Mouse (Mus musculus): ENCODE results near the gene Rab11b. TPM values are rescaled to one million over a fixed set of nuclear protein-coding genes. Genes with fewer than 3 reads are reported as not detected.

Rab11b gene
- 31.6 and 49.3 TPM in 2 replicates for total RNA-seq (2017)

GRCm38 (mm10) chr17:33760255-33761165, at the start of gene Rab11b:
Gene Rab11b (minus strand): TSS chr17:33760530.
- peak; percentile 95 to 96 for ATAC-seq (replicated peaks in 1 of 2; ENCODE audit: insufficient read depth in 1 of 2, low FRiP score in 2 of 2, low TSS enrichment in 1 of 2, low read depth in 1 of 2, poor library complexity in 2 of 2, severe bottlenecking in 2 of 2)

- ATAC-seq (replicated peaks in 1 of 2; ENCODE audit: insufficient read depth in 1 of 2, low FRiP score in 2 of 2, low TSS enrichment in 1 of 2, low read depth in 1 of 2, poor library complexity in 2 of 2, severe bottlenecking in 2 of 2): no peak
These were observed 47.9 kb upstream of the Rab11b start for GRCm38 (mm10) chr17:33808192-33808591.

- ATAC-seq (replicated peaks in 1 of 2; ENCODE audit: insufficient read depth in 1 of 2, low FRiP score in 2 of 2, low TSS enrichment in 1 of 2, low read depth in 1 of 2, poor library complexity in 2 of 2, severe bottlenecking in 2 of 2): no peak
These were observed 47.0 kb upstream of the Rab11b start for GRCm38 (mm10) chr17:33807181-33807888.

GRCm38 (mm10) chr17:33804745-33805144, 44.4 kb upstream of the Rab11b start:
- ATAC-seq (replicated peaks in 1 of 2; ENCODE audit: insufficient read depth in 1 of 2, low FRiP score in 2 of 2, low TSS enrichment in 1 of 2, low read depth in 1 of 2, poor library complexity in 2 of 2, severe bottlenecking in 2 of 2): no peak

GRCm38 (mm10) chr17:33804205-33804604, 43.9 kb upstream of the Rab11b start:
- no peak for ATAC-seq (replicated peaks in 1 of 2; ENCODE audit: insufficient read depth in 1 of 2, low FRiP score in 2 of 2, low TSS enrichment in 1 of 2, low read depth in 1 of 2, poor library complexity in 2 of 2, severe bottlenecking in 2 of 2)

- ATAC-seq (replicated peaks in 1 of 2; ENCODE audit: insufficient read depth in 1 of 2, low FRiP score in 2 of 2, low TSS enrichment in 1 of 2, low read depth in 1 of 2, poor library complexity in 2 of 2, severe bottlenecking in 2 of 2): no peak
These were observed 41.9 kb upstream of the Rab11b start for GRCm38 (mm10) chr17:33802221-33802620.

- no peak for ATAC-seq (replicated peaks in 1 of 2; ENCODE audit: insufficient read depth in 1 of 2, low FRiP score in 2 of 2, low TSS enrichment in 1 of 2, low read depth in 1 of 2, poor library complexity in 2 of 2, severe bottlenecking in 2 of 2)
These were observed 38.9 kb upstream of the Rab11b start for GRCm38 (mm10) chr17:33799277-33799676.

GRCm38 (mm10) chr17:33798306-33798705, 38.0 kb upstream of the Rab11b start:
- ATAC-seq (replicated peaks in 1 of 2; ENCODE audit: insufficient read depth in 1 of 2, low FRiP score in 2 of 2, low TSS enrichment in 1 of 2, low read depth in 1 of 2, poor library complexity in 2 of 2, severe bottlenecking in 2 of 2): no peak

- ATAC-seq (replicated peaks in 1 of 2; ENCODE audit: insufficient read depth in 1 of 2, low FRiP score in 2 of 2, low TSS enrichment in 1 of 2, low read depth in 1 of 2, poor library complexity in 2 of 2, severe bottlenecking in 2 of 2): no peak
These were observed 28.4 kb upstream of the Rab11b start for GRCm38 (mm10) chr17:33788732-33789131.

- no peak for ATAC-seq (replicated peaks in 1 of 2; ENCODE audit: insufficient read depth in 1 of 2, low FRiP score in 2 of 2, low TSS enrichment in 1 of 2, low read depth in 1 of 2, poor library complexity in 2 of 2, severe bottlenecking in 2 of 2)
These were observed 26.0 kb upstream of the Rab11b start for GRCm38 (mm10) chr17:33786375-33786774.

- no peak for ATAC-seq (replicated peaks in 1 of 2; ENCODE audit: insufficient read depth in 1 of 2, low FRiP score in 2 of 2, low TSS enrichment in 1 of 2, low read depth in 1 of 2, poor library complexity in 2 of 2, severe bottlenecking in 2 of 2)
These were observed 24.6 kb upstream of the Rab11b start for GRCm38 (mm10) chr17:33784939-33785338.

- no peak for ATAC-seq (replicated peaks in 1 of 2; ENCODE audit: insufficient read depth in 1 of 2, low FRiP score in 2 of 2, low TSS enrichment in 1 of 2, low read depth in 1 of 2, poor library complexity in 2 of 2, severe bottlenecking in 2 of 2)
These were observed 23.1 kb upstream of the Rab11b start for GRCm38 (mm10) chr17:33783408-33783807.

- no peak for ATAC-seq (replicated peaks in 1 of 2; ENCODE audit: insufficient read depth in 1 of 2, low FRiP score in 2 of 2, low TSS enrichment in 1 of 2, low read depth in 1 of 2, poor library complexity in 2 of 2, severe bottlenecking in 2 of 2)
These were observed 21.7 kb upstream of the Rab11b start for GRCm38 (mm10) chr17:33782067-33782466.

GRCm38 (mm10) chr17:33781124-33781977, 21.0 kb upstream of the Rab11b start, which contains the start of gene Angptl4:
Gene Angptl4 (minus strand): TSS chr17:33781830.
- ATAC-seq (replicated peaks in 1 of 2; ENCODE audit: insufficient read depth in 1 of 2, low FRiP score in 2 of 2, low TSS enrichment in 1 of 2, low read depth in 1 of 2, poor library complexity in 2 of 2, severe bottlenecking in 2 of 2): peak; percentile 71 to 74

- ATAC-seq (replicated peaks in 1 of 2; ENCODE audit: insufficient read depth in 1 of 2, low FRiP score in 2 of 2, low TSS enrichment in 1 of 2, low read depth in 1 of 2, poor library complexity in 2 of 2, severe bottlenecking in 2 of 2): peak in 1 of 2 experiments; percentile 40; a peak in 1 of 4 replicates
These were observed 20.1 kb upstream of the Rab11b start for GRCm38 (mm10) chr17:33780431-33780830.

- ATAC-seq (replicated peaks in 1 of 2; ENCODE audit: insufficient read depth in 1 of 2, low FRiP score in 2 of 2, low TSS enrichment in 1 of 2, low read depth in 1 of 2, poor library complexity in 2 of 2, severe bottlenecking in 2 of 2): no peak
These were observed 19.6 kb upstream of the Rab11b start for GRCm38 (mm10) chr17:33779967-33780295.

GRCm38 (mm10) chr17:33779271-33779966, 19.1 kb upstream of the Rab11b start:
- ATAC-seq (replicated peaks in 1 of 2; ENCODE audit: insufficient read depth in 1 of 2, low FRiP score in 2 of 2, low TSS enrichment in 1 of 2, low read depth in 1 of 2, poor library complexity in 2 of 2, severe bottlenecking in 2 of 2): no peak

Data from hematopoietic stem cell, adult 5-6 weeks (primary cell).